Mouse (Mus musculus) testis, postnatal 14 days (tissue): Measurements from ENCODE around the gene Mon1b.
A peak's percentile ranks its signal among the peaks of the same experiment; 100 is the strongest.

Experiments used
- DNase-seq: peaks from one replicate; pipeline ENCODE4 v3.0.0; 2021; ENCODE audit warnings: low spot score

The Mon1b gene

GRCm38 (mm10) chr8:113634670-113635591 lies at the start of gene Mon1b:
Gene Mon1b (plus strand): TSS chr8:113635587.
- DNase-seq: peak; percentile 96

DNA sequence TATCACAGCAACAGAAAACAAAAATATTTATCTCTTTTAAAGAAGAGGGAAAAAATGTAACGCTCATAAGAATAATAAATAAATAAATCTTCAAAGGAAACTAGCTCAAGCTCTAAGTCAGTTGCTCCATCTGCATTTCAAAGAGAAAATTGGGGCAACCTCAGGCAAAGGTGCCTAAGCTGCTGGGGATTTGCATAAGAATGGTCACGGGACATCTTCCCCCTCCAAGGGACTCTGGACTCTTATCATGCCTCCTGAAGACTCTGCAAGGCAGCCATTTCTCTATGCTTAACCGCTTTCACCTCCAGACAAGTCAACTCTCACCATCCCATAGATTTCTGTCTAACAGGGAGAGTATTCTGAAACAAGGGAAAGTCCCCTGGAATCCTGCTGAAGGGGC lies 37.0 kb upstream of the Mon1b start:
- DNase-seq: no peak

DNA sequence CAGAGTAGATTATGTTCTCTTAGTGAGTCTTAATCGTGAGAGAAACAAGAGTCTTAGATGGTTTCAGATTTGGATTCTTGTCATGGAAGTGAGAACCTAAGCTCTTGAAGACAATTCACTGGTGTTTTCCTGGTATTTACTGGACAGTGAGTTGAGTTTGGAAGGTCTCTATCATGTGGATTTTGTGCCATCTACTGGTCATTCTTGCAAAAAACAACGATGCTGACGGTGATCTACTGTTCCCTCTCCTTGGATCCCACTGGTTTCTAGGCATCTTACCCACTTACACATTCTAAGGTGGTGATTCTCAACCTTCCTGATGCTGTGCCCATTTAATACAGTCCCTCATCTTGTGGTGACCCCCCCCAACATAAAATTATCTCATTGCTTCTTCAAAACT lies 2.8 kb upstream of the Mon1b start:
- DNase-seq: no peak

- no peak for DNase-seq
These were observed 1.2 kb upstream of the Mon1b start for GRCm38 (mm10) chr8:113634161-113634560.

DNA sequence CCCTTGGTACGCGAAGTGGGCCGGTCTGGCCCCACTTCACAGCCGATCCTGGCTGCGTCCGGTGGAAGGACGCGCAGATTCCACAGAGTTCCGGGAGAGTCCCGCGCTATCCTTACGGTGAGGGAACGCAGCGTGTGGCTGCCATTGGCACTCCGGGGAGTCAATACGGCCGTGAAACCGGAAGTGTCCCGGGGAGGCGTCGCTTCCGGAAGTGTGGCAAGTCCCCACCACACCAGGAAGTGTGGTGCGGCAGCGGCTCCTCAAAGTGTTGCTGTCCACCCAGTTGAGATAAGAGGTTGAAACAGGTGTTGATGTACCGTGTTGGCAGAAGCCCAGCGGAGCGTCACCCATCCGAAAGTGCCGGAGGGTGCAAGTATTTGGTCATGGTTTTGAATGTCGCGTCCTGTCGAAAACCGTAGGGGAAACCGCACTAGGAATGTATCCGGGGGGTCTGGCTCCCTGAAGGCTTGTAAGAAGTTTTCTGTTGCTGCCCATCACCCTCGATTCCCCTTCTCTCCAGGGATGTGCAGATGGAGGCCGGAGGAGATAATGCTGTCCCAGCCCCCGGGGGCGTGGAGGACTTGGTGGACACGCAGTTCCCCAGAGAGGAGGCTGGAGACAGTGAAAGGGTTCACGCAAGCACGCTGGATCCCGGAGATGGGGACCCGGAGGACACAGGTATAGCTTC lies 349 bp downstream of the Mon1b start:
- peak; percentile 91 for DNase-seq

DNA sequence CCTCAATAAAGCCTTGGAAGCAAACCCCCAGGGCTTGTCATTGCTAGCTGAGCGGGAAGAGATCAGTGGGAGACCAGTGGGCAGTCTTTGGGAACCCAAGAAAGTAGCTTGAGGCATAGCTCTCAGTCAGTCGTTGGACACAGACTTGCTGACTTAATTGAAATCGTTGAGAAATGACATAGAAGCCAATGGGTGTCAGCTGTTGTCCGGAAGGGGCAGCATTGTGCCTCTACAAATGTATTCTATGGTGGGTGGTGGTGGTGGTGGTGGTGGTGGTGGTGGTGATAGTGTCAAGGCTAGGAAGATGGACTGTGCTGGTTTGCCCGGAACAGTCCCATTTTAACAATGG lies 867 bp downstream of the Mon1b start:
- DNase-seq: no peak

- no peak for DNase-seq
These were observed 5.0 kb downstream of the Mon1b start for GRCm38 (mm10) chr8:113640357-113640756.

- DNase-seq: peak; percentile 79
These were observed 7.5 kb downstream of the Mon1b start, which contains the start of gene Syce1l for GRCm38 (mm10) chr8:113642926-113643325. Gene Syce1l (plus strand): TSS chr8:113643213.

DNA sequence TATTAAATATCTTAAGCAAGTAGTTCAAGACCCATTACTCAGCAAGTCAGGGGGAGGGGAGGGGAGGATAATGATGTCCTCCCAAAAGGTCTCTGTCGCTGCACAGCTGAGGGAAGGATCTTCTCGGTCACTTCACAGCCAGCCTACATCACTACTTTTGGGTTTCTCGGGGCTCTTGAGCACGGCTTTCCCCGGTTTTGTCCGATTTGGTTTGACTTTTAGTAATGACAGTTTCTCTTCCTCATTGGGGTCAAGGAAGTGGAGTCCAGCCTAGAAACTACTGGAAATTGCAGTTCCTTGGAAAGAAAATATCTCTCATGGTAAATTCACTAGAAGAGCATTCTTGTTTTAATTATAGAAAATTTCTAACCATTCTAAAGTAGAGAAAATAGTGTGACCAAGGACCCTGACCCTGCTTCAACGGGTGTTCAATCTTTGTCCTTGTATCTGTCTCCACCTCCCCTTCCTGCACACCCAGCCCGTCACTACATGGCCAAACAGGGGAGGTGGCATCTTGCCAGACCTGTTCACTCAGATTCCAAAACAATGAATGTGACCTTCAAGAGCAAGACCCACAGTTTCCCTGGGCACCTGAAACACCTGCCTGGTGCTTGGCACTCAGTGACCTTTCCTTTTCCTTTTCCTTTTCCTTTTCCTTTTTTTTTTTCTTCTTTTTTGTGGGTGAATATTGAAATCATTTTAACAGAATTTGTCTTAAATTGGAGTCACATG lies 8.3 kb downstream of the Mon1b start:
- no peak for DNase-seq

DNA sequence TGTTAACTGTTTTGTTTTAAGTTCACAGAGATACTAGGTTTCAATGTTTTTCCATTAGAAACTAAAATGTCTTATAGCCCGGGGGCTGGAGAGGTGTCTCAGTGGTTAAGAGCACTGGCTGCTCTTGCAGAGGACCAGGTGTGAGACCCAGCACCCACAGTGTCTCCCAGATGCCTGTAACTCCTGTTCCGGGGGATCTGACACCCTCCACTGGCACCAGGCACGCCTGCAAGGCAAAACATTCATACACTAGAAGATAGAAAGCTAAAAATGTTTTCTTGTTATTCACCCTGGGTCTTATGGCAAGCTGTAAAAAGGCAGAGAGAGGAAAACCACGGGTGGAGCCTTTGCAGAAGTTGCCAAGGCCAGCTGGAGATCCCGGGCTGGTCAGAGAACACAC lies 9.8 kb downstream of the Mon1b start:
- DNase-seq: no peak

- DNase-seq: no peak
These were observed 17.1 kb downstream of the Mon1b start for GRCm38 (mm10) chr8:113652450-113652849.

DNA sequence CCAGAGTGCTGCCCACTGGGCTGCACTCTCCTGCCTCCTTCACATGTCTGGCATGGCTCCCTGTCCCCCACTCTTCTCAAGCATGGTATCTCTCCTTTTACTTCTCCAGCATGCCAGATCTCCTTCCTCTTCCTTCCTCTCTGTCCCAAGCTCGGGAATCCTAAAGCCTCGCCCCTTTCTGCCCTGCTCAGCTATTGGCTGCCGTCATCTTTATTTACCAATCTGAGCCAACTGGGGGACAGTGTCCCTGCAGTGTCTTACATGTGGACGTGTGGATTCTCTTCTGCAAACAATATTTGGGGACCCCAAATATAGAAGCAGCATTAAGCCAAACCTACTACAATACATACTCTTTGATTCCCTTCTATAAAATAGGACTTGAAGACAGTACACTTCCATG lies 17.8 kb downstream of the Mon1b start:
- DNase-seq: no peak

DNA sequence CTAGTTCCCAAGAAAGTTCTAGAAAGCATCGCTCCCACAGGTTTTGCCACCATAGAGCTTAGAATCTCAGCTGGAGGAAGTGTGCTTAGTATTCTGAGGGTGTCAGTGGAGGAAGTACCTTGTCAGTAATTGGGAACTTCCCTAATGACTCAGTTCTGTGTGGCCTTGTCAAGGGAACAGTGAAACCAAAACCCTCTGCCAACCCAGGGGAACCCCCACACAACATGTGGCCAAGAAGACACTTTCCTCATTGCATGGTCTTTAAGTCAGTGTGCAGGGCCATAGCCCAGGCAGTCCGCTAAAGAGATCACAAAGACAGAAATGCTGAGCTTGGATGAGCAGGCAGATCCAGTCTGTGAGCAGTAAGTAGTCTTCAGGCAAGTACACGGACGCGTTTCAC lies 20.8 kb downstream of the Mon1b start:
- DNase-seq: no peak

DNA sequence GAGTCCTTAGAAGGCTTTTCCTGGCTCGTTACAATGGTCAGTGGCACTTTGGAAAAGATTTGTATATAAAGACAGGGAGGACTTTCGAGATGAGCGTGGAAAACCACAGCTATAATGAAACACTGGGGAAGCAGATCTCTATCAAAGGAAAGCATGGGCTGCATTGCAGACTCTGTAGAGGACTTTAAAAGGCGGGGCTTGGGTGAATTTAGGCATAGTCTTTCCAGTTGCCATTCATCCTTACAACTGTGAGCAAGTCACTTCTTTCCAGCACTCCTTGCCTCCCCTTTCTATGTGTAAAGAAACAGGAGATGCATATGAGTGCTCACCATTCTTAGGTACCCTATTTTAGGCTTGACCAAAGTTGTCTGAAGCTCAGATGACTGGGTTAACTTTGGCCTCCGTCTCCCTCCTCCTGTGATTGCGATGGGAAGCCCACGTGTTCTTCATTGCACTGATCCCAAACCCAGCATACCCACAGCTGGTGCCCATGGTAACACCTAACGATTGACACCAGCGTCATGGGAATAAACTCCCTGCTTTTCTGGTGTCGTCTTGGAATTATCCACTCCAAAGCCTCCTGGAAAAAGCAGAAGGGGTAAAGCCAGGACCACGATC lies 21.4 kb downstream of the Mon1b start:
- DNase-seq: no peak

- no peak for DNase-seq
These were observed 24.7 kb downstream of the Mon1b start for GRCm38 (mm10) chr8:113660128-113660527.

- DNase-seq: peak; percentile 35
These were observed 29.2 kb downstream of the Mon1b start for GRCm38 (mm10) chr8:113664544-113664943.

GRCm38 (mm10) chr8:113665036-113665435 lies 29.6 kb downstream of the Mon1b start:
- no peak for DNase-seq

DNA sequence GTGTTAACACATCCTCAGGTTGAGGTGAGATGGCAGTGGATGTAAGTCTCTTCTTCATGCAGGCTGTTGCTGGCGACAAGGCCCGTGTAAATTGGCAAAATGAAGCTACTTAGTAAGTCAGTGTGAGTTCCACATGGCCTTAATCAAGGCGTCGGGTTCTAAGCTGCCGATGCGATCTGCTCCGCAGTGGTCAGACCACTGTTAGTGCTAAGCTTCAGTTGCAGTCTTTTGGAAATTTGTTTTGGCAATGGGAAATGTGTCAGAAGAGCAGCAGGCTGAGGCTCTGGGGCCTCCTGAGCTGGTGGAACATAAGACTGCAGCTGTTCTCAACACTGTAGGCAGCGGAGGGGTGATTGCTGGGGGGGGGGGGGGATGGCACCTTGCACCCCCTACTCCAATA lies 30.6 kb downstream of the Mon1b start:
- DNase-seq: no peak

DNA sequence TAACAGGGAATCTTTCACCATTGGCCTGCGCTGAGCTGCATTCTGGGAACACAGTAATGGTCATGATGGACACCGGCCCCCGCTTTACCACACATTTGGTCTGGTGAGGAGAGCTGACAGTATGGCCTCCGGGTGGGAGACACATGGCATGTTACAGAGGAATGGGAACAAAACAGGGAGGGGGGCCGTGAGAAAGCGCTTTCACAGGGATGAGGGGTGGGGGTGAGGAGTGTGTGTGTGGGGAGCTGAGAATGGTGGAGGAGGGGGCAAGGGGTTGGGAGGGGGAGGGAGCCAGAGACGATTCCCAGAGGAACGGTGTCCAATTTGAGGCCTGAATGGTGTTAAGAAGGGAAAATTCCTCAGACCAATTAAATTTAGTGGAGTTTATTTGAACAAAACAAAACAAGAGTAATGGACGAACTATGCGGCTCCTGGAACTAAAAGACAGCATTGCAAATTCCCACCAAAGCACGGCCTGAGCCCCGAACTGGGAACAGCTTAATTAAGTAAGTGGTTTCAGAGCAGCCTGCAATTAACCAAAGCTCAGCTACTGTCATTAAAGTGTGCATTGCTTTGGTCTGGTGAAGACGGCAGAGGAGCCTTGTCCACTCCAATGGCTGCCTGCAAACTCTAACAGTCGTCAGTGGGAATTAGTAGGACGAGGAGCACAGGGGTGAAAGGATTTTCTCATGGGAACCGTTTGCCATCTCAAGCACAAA lies 31.5 kb downstream of the Mon1b start:
- no peak for DNase-seq

GRCm38 (mm10) chr8:113669924-113670323 lies 34.5 kb downstream of the Mon1b start:
- no peak for DNase-seq

DNA sequence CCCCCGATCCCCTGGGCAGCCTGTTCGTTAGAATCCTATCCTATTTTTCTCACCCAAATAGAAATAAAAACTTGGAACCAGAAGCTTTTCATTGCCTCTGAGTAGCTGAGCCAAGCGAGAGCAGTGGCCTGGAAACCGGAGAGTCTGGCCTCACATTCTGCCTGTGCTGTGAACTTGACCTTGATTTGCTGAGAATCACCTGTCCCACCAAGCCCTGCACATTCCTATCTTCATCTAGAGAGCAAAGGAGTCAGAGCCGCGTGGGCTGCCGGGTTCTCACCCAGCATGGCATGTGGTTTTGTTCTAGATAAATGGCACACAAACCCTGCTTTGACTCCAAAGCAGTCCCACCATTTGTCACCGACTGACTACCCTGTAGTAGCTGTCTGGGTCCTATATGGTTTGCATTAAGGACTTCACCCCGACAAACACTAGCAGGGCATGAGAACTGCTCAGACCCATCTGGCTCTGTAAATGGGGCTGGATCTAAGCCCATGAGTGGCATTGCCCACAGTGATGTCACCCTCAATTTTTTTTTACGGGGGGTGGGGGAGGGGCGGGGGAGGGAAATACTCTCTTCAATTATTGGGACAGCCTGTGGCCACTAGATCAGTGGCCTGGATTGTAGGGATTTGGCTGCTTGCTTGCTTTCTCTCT lies 37.3 kb downstream of the Mon1b start:
- DNase-seq: no peak
